Mouse (Mus musculus) retina, postnatal 7 days (tissue): Measurements from ENCODE around the gene Bcl9.

Experiments
- DNase-seq: peaks from one replicate; pipeline ENCODE4 v3.0.0-alpha.2; 2012; ENCODE audit warnings: low read depth, low spot score

Gene Bcl9

DNA sequence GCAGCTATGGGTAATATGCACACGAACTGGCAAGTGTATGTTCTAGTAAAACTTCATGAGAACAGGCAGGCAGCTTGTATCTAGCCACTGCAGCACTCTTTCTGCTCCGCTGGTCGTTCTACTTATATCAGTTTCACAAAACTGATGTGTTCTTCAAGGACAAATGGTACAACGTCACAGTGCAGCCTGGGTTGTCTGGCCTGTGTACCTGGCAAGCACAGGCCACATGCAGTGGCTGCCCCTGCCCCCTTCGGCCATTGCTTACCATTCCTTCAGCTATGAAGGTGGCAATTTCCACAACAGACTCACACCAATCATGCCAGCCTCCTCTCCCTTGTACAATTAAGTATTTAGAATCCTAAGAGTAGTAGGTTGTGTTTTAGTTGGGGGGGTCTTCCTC lies 125.1 kb downstream of the Bcl9 start:
- DNase-seq, result no peak

DNA sequence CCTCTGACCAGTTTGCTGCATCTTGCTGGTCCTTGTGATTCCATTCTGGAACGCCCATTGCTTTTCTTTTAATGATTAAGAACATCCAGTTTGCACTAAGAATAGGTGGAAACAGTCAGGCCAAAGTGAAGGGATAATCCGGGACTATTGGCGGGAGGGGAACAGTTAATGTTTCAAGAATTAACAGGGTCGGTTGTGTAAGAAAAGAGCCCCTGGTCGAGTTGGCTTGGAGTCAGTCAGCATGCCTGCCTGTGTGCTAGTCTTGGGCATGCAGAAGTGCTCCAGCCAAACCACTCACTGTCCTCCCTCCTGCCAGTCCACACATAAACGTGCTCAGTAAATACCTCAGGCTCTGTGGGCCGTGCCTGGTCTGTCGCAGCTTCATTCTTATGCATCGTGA lies 125.5 kb downstream of the Bcl9 start:
- DNase-seq, result no peak

DNA sequence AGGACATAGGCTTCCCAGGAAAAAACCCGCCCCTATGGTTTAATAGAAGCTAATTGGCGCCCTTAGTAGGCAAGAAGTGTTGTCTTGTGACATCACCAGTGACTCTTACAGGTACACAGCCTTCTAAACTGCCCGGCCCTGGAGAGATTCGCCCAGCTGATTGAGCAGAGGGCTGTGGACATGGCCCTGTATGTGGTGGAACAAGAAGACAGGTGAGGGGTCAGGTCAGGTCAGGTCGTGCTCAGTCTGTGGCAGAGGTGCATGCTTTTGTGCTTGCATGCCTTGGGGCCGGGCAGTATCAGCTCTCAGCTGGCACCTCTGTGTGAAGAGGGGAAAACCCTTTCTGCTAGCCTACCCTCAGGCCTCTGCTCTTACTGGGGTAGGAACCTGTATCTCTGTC lies 126.2 kb downstream of the Bcl9 start:
- DNase-seq, result no peak

DNA sequence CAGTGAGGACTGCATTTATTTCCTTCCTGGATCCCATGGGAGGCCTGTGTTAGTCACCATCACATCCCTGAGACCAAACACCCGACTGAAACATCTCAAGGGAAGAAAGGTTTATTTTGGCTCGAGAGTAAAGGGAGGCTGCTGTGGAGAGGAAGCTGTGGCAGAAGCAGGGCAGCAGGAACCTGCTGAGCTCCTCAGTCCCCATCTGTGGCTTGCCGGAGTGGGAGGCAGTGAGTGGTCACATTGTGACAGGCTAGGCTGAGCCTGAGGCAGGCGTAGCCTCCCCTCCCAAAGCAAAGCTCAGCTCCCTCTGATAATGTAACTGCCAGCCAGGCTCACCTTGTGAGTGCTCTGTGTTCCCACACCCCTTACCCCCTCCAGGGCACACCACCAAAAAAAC lies 130.6 kb downstream of the Bcl9 start:
- no peak for DNase-seq

DNA sequence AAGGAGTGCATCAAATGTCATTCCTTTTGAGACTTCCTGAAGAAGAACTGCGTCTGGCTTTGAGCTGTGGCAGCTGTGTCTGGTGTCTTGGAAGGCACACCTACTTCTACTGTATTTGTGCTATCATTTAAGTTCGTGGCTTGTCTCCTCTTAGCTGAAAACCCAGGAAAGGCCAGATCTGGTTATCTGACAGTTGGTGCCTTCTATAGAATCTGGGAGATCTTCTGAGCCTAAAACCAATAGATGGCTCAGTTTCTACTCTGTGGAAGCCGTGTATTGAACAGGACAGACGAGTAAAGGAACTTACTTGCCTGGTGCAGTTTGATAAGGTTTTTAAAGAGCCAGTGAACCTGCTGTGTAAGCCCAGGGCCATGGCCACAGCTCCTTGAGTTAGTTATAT lies 133.2 kb downstream of the Bcl9 start:
- no peak for DNase-seq

DNA sequence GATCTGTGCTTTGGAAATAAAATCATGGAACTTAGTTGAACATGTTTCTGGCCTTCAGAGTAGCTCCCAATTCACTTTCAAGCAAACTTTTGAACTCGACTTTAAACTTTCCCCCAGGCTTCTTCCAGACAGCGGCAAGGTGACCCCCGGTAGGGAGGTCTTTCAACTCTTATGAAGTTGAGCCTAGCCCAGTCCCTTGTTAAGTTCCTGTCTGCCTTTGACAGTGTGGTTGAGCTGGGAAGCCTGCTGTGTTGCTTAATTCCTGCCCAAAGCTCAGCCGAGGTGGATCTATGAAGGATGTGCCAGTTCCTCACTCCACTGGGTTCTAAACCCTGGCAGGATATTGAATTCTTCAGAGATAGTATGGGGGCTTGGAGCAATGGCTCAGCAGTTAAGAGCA lies 135.9 kb downstream of the Bcl9 start:
- DNase-seq, result no peak

DNA sequence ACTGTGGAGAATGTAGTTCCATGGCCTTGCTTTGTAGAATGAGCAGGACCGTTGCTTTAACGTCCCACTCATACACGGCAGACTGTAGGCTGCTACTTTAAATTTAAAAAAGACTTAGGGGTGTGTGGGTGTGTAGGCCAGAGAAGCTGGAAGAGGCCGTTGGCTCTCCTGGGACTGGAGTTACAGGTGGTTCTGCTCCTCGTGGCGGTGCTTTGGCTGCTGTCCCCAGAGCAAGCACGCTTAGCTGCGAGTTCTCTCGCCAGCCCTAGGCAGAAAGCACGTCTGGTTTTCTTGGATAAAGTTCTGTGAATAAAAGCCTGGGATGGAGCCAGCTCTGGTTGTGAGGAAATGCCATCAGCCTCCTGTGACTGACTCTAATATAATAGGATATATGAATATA lies 136.8 kb downstream of the Bcl9 start:
- no peak for DNase-seq

DNA sequence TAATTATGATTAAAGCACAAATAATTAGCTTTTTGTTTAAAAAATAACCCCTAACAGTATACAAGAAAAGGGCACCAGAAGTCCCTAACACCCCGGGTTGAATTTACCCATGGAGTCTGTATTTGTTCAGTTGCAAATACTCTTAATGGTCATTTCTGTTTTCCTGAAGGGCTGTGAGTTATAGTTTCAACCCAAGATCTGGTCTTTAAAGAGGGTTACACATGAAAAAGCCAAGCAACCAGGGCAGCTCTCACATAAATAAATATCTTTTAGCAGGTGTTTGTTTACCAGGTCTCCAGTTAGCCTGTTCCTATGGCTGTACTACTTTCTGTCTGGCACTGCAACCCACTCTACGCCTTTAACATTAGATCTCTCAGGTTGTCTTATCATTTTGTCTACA lies 137.7 kb downstream of the Bcl9 start:
- no peak for DNase-seq

DNA sequence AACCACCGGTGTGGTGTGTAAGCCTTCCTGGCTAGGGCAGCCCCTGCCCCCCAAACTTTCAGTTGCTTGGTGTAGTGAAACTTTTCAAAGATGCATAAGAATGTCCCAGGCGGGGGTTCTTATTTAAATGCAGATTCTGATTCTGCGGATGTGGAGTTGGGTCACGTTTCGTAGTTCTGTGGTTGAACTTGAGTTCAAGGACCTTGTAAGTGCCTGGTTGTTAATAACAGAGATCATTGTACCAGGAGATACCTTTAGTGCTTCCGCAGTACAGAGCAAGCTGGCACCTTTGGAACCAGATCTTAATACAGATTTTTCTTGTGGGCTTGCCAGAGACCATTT lies 138.2 kb downstream of the Bcl9 start:
- no peak for DNase-seq

DNA sequence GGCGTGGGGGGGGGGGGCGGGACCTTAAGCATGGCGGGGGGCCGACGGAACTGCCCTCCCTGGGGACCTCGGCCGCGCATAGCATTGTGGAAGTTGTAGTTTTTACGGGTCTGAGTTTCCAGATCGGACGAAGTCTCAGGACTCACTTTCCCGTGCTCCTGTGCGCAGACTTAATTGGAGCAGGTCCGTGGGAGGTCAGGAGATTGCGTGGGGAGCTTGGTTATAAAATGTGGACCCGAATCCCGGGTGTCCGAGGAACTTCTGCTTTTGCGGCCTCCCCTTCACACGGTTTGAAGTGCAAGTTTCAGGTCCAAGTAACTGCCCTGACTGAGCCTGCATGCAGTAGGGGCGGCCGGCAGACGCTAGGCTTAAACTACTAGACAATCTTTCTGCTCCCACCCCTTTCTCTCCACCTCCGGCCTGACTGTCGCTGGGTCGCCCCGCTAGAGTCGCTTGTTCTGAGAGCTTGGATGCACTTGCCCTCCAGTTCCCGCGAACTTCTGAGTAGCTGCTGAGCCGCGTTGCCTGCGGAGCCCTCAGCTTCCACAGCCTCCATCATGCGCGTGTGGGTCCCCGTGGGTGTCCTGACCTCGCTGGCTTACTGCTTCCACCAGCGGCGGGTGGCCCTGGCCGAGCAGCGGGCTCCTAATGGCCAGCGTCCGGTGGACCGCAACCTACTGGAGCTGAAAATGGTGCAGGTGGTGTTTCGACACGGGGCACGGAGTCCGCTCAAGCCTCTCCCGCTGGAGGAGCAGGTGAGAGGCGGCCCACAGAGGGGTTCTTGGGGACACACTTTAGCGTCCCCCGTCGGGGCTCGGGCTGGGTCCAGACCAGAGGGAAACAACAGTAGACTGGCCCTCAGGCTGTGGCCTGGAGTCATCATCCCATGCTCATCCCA lies 138.9 kb downstream of the Bcl9 start, which contains the start of gene Acp6:
TSS of gene Acp6 (plus strand) at position 167 of the 898 bp plus-strand sequence.
- peak; percentile 86 for DNase-seq

DNA sequence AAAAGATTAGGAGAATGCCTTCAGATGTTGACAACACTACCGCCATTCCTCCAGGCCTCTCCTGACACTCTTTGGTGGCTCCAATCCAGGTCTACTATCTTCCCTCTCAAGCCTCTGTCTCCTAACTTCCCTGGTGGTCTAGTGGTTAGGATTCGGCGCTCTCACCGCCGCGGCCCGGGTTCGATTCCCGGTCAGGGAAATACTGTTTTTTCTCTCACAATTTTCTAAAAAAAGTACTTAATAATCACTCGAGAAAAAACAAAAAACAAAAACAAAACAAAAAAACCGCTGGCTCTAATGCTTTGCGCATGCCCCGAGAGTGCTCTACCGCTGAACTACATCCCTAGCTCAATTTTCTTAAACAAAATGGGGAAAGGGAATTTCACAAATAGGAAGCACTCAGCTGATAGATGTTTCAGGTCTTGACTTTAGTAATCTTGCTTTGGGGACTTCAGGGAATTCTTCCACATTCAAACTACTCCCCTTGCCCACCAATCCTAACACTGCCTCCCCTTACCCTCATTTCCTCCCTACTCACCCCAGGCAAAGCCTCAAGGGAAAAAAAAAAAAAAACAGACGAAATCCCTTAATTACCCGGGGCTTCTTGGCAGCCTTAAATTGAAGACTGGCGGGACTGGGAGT lies 139.6 kb downstream of the Bcl9 start:
- DNase-seq, result peak; percentile 81

DNA sequence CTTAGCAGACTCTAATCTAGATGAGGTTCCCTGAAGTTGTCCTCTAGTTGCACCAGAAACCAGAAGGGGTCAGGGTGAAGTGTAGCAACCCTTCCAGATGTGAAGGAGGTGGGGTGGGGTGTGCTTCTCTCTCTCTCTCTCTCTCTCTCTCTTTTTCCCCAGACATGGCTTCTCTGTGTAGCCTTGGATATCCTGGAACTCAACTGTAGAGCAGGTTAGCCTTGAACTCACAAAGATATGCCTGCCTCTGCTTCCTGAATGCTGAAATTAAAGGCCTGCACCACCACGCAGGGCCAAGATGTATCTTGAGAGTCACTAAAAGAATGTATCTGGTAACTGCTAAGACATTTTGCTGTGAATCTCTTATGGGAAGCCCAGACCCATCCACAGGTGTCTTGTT lies 140.4 kb downstream of the Bcl9 start:
- no peak for DNase-seq

DNA sequence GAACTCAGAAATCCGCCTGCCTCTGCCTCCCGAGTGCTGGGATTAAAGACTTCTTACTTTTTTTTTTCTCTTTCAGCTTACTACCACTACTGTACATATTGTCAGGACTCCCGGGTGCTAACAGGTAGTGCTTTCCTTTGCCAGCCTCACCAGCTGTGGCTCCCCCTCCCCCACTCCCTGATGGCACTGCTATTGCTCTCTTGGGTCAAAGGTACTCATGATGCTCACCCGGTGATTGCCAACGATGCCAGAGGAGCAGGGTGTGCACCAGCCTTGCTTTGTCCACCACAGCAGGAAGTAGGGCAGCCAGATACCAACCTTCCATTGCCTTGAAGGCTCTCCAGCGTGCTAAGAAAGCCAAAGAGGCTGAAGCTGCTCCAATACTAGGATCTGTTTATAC lies 141.3 kb downstream of the Bcl9 start:
- DNase-seq, result no peak
